Mouse (Mus musculus) layer of hippocampus, adult 18-20 months (tissue): ENCODE data around the gene 4930455H04Rik. TPM values are rescaled to one million over a fixed set of nuclear protein-coding genes. Genes with fewer than 3 reads are reported as not detected.

ENCODE experiments used
- DNase-seq, 2 experiments: peaks; one replicate each; pipeline ENCODE4 v3.0.0; 2022; ENCODE audit warnings: low spot score in 2 of 2
- long read RNA-seq: library from polyadenylated mRNA; stranded (forward); transcript quantifications from one replicate; pipeline ENCODE4 v2.0.0, GENCODE M21; 2021
- total RNA-seq, 2 experiments: library from RNA; stranded (reverse); gene quantifications; 2 replicates each; pipeline ENCODE4 v1.2.3; 2021

The 4930455H04Rik gene
- not detected for total RNA-seq
- long read RNA-seq: 0 reads

DNA sequence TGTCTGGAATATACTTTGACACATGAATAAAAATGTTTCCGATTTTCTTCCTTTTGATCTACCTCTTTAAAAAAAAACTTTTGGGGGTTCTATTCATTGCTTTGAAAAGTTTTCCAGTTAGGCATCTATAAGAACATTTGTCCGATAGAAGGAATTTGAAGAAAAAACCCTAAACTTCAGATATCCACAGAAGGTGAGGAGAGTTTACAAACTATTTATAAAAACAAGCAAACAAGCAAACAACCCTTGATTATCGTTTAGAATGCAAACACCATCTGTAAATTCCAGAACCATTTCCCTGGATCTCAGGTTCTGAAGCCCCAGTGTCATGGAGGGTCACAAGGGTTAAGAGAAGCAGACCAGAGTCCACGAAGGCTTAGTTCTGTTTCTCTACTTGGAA lies at the start of gene 4930455H04Rik:
Gene 4930455H04Rik, plus strand, starts transcription at position 301 of the 400 bp plus-strand sequence.
- DNase-seq: no peak

DNA sequence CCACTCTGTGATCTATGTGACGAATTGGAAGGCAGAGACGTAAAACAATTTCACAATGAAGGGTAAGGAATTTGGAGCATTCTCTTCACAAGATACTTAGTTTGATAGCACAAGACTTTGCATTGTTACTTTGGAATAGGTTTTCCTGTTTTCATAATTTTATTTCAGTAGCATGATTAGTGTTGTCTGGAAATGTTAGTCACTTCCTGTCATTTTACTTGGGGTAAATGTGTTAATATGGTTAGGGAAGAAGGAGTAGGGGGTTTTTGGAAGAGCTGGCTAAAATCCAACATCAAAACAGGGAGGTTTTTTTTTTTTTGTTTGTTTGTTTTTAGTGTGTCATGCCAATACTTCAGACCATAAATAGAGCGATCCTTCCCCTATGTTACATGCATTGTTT lies 46.5 kb upstream of the 4930455H04Rik start:
- DNase-seq: no peak

DNA sequence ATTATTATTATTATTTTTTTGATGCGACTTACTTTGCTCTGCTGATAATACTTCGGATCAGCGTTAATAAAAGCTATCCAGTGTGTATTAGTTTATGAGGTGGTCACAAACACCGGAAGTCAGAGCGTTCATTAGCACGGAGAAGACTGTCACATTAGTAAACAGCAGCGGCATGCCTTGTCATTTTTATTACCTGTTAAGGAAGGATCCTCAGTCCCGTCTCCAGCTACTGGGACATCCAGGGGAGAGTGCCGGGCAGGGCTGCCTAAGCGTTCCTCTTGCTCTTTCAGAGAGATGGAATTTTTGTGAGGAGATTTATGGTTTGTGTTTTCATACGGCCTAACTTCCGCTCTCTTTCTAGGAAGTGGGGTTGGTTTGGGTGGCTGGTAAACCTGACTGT lies 45.0 kb upstream of the 4930455H04Rik start:
- no peak for DNase-seq

DNA sequence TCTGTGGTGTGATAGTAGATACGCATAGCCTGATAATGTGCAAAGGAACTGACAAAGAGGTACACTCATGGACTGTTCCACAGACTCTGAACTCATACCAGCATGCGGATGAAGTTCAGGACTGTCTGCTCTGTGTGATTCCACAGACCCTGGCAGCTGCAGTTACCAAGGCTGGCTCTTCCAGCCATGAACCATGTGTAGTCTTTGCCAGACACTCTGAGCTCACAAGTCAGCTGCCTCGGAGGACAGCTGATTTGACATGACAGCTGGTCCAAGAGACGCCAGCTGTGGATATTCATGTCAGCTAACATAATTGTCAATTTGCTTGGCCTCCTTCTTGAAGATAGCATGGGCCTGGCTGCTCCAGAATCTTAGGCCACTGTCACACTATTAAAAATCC lies 39.1 kb upstream of the 4930455H04Rik start:
- no peak for DNase-seq

DNA sequence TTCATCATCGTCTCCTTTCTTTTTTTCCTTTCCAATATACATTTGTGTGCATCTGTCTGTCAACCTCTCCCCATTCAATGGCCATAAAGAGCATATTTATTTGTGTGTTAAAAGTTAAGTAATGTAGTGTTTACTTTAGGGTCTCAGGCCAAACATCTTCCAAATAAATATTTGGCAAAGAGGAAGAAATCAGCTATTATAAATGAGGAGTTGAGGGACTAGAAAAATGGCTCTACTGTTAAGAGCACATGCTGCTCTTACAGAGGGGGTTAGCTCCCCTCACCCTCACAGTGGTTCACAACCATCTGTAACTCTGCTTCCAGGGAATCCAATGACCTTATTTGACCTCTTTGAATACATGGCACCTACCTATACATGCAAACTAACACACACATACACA lies 34.9 kb upstream of the 4930455H04Rik start:
- no peak for DNase-seq

DNA sequence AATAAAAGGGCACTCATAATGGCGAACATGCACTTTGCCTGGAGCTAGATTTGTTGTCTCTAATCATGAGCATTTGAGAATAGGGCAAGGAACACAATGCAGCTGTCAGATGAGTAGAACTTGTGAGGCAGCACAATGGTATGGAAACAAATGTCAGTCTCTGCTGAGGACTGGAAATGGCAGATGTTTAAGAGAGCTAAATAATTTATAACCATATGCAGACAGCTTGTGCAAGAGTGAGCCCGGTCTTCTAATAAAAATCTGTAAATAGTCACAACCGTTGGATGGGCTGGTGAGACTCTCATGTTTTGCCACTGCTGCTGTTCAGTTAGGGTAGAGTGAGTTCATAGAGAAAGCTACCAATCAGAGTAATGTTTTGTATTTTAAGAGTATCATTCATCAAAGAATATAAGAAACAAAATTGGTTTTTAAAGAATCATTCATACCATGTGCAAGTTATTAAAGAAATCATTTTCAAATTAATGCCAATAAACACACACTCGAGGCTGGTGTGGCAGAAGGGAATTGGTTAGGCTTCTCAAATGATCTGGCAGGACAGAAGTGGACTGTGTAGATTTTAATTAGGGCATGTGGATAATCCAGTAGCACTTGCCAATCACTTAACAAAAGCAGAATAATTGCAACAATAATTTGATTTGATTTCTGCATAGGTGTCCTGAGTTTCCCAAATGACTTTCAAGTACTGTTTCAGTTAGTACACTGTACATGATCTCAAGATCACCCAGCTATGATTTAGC lies 31.0 kb upstream of the 4930455H04Rik start:
- DNase-seq: no peak

DNA sequence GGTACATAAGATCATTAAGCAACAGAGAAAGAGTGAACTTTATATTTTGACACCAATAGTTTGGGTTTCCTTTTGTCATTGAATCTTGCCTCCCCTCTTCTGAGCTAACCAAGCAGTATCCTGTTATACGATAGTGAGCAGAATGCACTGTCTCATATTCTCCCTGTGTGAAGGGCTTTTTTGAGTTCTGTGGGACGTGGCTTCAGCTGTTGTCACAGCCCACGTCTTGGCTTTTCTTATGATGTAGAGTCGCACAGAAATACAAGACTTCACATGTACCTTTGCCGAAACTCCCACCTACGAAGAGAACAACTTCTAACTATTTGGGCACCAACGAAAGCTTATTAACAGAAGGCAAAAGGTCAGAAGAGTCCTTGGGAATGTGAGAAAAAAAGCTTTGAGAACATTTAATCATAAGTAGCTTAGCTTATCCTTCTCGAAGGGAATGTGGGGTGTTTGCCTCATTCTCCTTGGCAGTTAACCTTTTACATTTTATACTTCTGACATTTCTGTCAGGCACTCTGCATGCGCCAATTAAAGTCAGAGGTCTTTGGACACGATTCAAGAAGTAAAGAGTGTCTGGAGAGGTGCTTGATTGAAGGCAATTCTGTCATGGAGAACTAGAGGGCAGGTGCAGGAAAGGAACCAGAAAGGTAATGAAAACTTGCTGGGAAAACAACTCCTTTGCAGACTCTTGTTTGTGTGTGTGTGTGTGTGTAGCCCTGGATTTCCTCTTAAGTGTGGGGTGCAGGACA lies 27.1 kb upstream of the 4930455H04Rik start:
- peak; percentile 23 to 65 for DNase-seq

DNA sequence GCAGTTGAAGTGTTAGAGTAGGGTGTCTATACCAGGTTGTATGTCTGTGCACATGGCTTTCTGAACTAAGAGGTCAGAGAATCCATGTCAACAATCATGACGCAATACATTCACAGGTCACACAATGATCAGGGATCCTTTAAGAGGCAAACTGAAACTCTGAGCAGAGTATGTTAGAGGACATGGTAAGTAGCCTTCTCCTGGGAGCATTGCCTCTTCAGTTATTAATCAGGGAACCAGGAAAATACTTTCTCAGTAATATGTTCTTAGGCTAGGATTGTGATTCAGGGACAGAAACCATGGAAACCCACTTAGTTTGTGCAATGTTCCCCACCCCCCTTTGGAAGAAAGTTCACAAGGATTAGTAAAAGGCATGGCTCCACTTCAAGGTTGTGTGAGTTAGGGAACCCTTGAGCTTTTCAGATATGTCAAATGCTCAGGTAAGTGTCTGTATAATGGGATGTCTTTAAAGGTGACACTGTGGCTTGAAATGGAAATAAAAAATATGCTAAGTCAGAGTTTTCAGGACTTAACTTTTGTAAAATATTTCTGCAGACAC lies 26.4 kb upstream of the 4930455H04Rik start:
- no peak for DNase-seq

DNA sequence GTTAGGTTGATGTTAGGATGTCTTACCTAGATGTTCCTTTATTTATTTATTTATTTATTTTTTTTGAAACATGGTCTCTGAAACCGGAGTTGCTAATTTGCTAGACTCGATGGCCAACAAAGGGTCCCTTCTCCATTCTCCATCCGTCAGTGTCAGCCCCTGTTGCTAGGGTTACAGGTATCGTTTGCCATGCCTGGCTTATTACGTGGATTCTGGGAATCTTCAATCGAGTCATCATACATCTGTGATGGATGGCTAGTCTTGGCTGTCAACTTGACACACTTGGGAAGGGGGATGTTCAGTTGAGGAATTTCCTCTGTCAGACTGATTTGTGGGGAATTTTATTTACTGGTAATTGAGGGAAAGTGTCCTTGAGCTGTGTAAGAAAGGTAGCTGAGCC lies 25.3 kb upstream of the 4930455H04Rik start:
- no peak for DNase-seq

DNA sequence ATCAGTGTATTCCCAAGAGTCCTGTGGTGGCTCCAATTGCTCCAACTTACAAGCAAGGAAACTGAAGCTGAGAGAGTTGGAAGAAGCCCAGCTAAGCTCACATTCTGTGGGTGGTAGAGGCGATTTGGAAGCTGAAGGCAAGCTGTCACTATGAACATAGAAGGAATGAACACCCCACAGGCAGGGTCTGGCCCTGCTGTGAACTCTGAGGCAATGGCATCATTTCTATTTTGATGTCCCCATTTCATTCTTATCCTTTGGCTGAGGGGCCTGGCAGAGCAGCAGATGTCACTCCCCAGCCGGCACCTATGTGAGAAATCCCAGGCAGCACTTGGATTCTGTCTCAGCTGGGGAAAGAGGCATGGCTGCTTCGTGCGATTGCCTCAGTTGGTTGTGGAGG lies 24.6 kb upstream of the 4930455H04Rik start:
- DNase-seq: peak; percentile 20 to 73

DNA sequence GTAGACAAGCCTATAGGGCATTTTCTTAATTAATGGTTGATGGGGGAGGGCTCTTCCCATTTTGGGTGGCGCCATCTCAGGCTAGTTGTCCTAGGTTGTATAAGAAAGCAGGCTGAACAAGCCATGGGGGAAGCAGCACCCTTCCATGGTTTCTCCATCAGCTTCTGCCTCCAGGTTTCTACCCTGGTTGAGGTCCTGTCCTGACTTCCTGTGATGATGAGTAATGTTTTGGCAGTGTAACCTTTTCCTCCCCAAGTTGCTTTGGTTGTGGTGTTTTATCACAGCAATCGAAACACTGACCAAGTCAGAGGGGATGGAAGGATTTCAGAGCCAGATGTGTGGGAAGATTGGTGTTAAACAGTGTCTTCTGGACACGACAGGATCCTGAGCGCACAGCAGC lies 21.6 kb upstream of the 4930455H04Rik start:
- no peak for DNase-seq

DNA sequence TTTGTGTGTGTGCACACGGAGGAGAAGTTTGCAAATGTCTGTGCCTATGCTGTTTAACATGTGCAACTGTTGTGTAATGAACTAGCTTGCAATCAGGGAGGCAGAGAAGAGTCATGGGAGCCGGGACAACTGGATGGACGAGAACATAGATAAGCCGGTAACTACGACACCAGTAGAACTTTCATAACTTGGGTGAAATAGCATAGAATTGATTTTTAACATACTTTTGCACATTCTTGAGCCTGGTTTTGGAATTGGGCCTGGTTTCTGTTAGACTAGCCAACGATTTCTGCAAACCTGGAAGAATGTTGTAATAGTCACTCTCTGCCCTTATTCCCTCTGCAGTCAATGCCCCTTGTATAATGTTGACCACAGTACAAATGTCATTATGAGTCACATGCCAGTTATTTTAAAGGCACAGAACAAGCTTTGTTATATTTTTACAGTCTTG lies 17.4 kb upstream of the 4930455H04Rik start:
- DNase-seq: no peak

DNA sequence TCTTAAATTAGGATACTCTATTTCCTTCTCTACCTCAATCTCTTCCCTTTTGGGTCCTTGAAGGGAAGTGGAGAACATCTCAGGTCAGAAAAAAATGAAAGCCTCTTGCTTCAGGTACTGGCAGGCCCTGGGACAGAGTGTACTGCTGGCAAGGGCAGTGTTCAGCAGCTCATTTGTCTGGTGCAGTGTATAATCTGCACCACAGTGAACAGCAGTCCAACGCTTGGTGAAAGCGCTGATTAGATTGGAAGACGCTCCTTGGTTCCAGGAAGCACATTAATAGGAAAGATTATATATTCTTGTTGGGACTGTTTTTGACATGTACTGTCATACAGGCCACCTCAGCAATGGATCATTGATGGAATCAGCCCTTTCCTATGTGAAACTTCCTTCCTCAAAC lies 16.6 kb upstream of the 4930455H04Rik start:
- DNase-seq: no peak

DNA sequence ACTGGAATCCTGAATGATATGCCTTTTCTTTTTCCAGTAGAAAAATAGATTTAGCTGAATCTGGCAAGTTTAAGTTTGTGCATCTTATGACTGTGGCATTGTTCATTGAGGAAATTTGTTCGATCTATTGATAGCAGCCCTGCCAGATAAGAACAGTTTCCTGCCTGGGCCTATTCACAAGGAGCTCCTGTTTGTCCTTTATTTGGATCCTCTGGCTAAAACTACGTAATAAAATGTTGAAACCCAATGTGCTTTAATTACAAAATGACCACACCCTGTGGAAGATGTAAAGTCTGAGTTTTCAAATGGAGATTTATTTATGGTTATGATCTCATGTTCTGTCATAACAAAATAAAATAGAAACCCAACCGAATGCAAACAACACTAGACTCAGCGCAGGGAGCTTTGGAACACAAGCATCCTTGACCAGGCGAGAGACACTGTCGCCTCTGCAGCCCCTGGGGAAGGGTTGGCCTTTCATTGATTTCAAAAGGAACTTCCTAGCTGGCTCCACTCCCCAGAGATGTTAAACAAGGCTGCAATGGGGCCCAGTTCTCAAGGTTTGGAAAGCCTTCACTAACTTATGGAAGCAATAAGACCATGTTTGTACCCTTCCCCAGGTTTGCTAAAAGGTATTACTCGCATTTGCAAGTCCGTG lies 15.7 kb upstream of the 4930455H04Rik start:
- DNase-seq: no peak

DNA sequence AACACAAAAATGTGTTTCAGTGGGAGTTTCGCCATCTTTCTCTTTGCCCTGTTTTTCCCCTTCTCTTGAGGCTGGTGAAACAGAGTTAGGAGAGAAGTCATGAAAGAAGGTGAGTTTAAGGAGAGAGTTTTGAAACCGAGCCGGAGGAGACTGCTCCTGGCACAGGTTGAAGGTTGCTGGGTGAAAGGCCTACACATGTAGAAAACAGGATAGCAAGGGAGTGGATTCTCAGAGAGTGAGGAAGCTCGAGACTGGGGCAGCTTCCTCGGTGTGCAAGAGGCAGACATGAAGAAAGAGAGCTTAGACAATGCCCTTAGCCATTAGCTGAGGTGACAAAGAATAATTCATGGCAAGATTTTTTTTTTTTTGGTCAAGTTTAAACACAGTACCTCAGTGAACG lies 14.7 kb upstream of the 4930455H04Rik start:
- DNase-seq: no peak

DNA sequence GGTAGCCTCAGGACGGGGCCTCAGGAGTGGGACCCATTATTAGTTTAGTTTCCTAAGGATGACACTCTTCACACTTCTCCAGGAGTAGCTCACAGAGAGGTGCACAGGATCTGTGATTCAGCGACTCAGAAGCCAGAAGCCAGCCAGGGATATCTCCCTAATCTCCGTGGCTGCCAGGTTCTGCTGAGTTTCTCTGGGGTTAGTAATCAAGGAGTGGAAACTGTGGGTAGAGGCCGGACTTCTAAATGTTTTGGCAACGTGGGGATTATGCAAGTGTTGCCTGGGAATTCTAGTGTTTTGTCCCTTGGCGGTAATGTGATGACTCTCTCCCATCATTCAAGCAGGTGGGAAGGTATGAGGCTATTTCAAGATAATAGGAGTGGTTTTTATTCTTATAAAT lies 13.0 kb upstream of the 4930455H04Rik start:
- DNase-seq: no peak

DNA sequence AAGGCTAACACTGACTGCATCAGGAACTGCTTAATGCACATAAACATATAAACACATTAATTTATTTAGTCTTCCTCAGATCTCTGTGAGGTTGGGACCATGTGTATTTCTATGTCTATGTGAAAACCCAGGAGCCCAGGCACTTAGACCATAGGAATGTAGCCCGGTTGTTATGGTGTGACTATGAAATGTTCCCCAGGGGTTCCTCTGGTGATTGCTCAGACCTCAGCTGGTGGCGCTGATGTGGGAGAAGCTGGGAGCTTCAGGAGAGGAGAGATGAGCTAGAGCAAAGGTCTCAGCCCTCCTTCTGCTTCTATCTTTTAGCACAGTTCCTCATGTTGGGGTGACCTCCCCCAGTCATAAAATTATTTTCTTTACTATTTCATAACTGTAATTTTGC lies 7.7 kb upstream of the 4930455H04Rik start:
- no peak for DNase-seq

DNA sequence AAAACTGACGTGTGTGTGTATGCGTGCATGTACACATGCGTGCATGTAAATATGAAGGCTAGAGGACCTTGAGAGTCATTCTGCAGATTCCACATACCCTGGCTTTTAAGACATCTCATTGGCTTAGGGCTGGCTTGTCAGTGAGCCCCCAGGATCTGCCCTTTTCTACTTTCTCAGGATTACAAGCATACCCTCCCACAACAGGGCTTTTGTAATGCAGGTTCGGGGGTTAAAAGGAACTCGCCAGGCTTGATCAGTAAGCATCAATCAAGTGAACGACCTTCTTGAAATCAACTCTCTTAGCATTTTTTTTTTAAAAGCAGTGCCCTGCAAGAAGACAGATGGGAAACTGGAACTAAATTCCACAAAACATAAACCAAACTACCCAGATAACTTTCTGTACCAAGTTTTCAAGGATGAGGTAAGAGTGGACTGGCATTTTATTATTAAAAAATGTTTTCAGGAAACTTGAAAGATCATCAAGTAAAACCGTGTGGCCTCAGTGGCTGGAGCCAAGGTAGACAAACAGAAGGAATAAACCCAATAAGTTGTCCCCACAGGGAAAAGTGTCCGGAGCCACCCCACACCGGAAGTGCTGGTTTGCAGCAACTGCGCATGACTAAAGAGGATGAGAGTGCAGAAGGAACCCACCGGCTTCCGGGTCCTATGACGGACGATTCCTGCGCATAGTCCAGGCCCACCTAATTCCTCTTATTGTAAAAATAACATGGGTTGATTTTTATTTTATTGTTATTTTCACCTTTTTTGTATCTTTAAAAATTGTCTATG lies 6.5 kb upstream of the 4930455H04Rik start:
- DNase-seq: no peak

DNA sequence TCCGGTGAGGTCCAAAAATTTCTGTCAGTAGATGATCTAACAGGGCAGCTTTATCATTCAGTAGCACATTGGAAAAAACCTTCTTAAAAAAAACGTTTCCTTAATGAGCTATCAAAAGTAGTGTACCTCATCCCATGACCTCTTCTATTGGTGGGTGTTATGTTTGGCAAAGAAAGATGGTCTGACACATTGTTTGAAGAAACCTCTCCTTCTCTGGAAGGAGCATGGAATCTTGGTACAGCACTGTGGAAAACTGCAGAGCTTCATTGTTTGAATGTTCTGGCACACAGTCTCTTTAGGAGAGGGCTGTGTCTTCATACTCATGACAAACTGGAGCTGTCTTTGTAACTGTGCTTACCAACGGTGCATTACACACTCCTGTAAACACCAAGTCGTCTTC lies 4.9 kb upstream of the 4930455H04Rik start:
- no peak for DNase-seq

DNA sequence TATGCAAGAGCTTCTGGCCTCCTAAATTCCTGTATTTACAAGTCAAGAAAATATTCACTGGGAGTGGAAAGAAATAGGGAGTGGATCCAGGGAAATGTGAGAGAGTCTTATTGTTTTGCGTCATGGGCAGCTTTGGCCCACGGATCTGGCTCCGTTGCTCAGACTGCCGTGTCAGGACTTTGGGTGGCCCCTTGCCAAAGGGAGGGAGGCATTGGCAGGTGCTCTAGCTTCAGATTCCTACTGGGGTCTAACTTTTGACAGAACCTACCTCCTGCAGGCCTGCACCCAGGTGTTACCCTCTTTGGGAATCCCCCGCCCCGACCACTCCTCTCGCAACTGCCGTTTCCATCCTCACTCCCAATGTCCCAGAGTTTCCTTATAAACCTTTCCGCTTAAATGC lies 3.6 kb upstream of the 4930455H04Rik start:
- no peak for DNase-seq

DNA sequence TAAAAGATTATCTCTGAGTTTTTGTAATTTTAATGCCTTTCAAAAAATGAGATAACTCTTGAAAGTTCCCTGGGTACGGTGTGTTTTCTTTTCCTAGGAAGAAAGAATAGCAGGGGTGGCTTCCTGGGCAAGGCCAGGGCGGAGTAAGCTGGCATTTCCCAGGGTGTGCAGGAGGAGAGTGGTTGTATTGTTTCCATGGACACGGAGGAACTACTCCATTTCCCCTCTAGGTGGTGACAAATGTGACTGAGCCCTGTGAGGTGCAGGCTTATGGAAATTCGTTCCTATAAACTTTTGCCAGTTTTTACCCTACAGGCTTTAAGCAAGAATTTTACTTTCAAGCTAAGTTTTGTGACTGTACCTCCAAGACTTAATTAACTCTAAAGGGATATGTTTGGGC lies 1.8 kb upstream of the 4930455H04Rik start:
- DNase-seq: peak; percentile 56 to 78
